Mouse (Mus musculus): ENCODE measurements around the gene Mslnl. TPM values are rescaled to one million over a fixed set of nuclear protein-coding genes. Genes with fewer than 3 reads are reported as not detected.

Gene Mslnl
- total and polyA plus RNA-seq, 2 experiments from 2014 or later = not detected

- Histone ChIP-seq H3K36me3 (replicated peaks; ENCODE audit: control insufficient read depth, insufficient read depth, low read length) (peaks cover 14% of the 10 kb centered on the region; the same call in 1 of the 2 replicates), H3K9me3 (replicated peaks; ENCODE audit: control insufficient read depth, low read length) (no peaks in the 10 kb centered on the region), H3K27me3 (ENCODE audit: control insufficient read depth, insufficient read depth, low read length) (no peaks in the 10 kb centered on the region), H3K4me1 (ENCODE audit: control insufficient read depth, insufficient read depth) (peaks cover 22% of the 10 kb centered on the region; the same call in 1 of the 2 replicates), H3K4me3 (ENCODE audit: low read depth, low read length) (peak within 1 kb of the TSS; percentile 83), H3K27ac (ENCODE audit: low read depth) (peak within 1 kb of the TSS; percentile 92), H3K4me2 (ENCODE audit: low read depth, low read length) (peak within 1 kb of the TSS; percentile 91), H3K9ac (replicated peaks; ENCODE audit: low read depth, low read length) (peak within 1 kb of the TSS; percentile 81)
- WGBS = under 1% methylated on average over 14 of the region's 14 CpGs
- DNase-seq (ENCODE audit: low spot score) (peak; percentile 78), ATAC-seq (ENCODE audit: insufficient read depth, low read depth) (peak; percentile 74)
- TF ChIP-seq EP300 (IDR thresholded peaks at IDR 0.05; ENCODE audit: low read depth) (no peak), CTCF (IDR thresholded peaks at IDR 0.05; ENCODE audit: low read depth) (no peak)
These were observed 56.8 kb downstream of the Mslnl start, which contains the start of gene Fam173a for GRCm38 (mm10) chr17:25792615-25793014. Gene Fam173a, minus strand, starts transcription at chr17:25792901.

GRCm38 (mm10) chr17:25794197-25794596 is 58.4 kb downstream of the Mslnl start:
- Histone ChIP-seq H3K9me3 (replicated peaks; ENCODE audit: control insufficient read depth, low read length) (no peaks in the 10 kb centered on the region), H3K36me3 (replicated peaks; ENCODE audit: control insufficient read depth, insufficient read depth, low read length) (peaks cover 9% of the 10 kb centered on the region; the same call in 1 of the 2 replicates), H3K27me3 (ENCODE audit: control insufficient read depth, insufficient read depth, low read length) (no peaks in the 10 kb centered on the region), H3K9ac (replicated peaks; ENCODE audit: low read depth, low read length) (no peak overlapping the region), H3K4me2 (ENCODE audit: low read depth, low read length) (no peak overlapping the region), H3K4me1 (ENCODE audit: control insufficient read depth, insufficient read depth) (peaks cover 22% of the 10 kb centered on the region; the same call in 1 of the 2 replicates), H3K27ac (ENCODE audit: low read depth) (no peak overlapping the region), H3K4me3 (ENCODE audit: low read depth, low read length) (no peak overlapping the region)
- DNase-seq (ENCODE audit: low spot score) = no peak
- WGBS = 74% methylated on average over 13 of the region's 13 CpGs
- TF ChIP-seq EP300 (IDR thresholded peaks at IDR 0.05; ENCODE audit: low read depth) (no peak), CTCF (IDR thresholded peaks at IDR 0.05; ENCODE audit: low read depth) (no peak)
- no peak for ATAC-seq (ENCODE audit: insufficient read depth, low read depth)

- no peak for DNase-seq (ENCODE audit: low spot score)
- H3K27ac ChIP-seq (ENCODE audit: low read depth) = no peak overlapping the region
- no peaks in the 10 kb centered on the region for H3K27me3 ChIP-seq (ENCODE audit: control insufficient read depth, insufficient read depth, low read length)
- TF ChIP-seq CTCF (IDR thresholded peaks at IDR 0.05; ENCODE audit: low read depth) (no peak), EP300 (IDR thresholded peaks at IDR 0.05; ENCODE audit: low read depth) (no peak)
- WGBS = 91% methylated on average over 17 of the region's 17 CpGs
- H3K9me3 ChIP-seq (replicated peaks; ENCODE audit: control insufficient read depth, low read length) = no peaks in the 10 kb centered on the region
- no peak overlapping the region for H3K9ac ChIP-seq (replicated peaks; ENCODE audit: low read depth, low read length)
- no peak for ATAC-seq (ENCODE audit: insufficient read depth, low read depth)
- 0 out of 2 replicates have a peak, but pooled peaks cover 2% of the 10 kb centered on the region for H3K36me3 ChIP-seq (replicated peaks; ENCODE audit: control insufficient read depth, insufficient read depth, low read length)
- peaks cover 22% of the 10 kb centered on the region; the same call in 1 of the 2 replicates for H3K4me1 ChIP-seq (ENCODE audit: control insufficient read depth, insufficient read depth)
- H3K4me3 ChIP-seq (ENCODE audit: low read depth, low read length) = no peak overlapping the region
- no peak overlapping the region for H3K4me2 ChIP-seq (ENCODE audit: low read depth, low read length)
These were observed 59.2 kb downstream of the Mslnl start for GRCm38 (mm10) chr17:25794998-25795397.

GRCm38 (mm10) chr17:25795609-25796092 is 59.8 kb downstream of the Mslnl start, which contains the start of gene AC134908.4:
Gene AC134908.4, minus strand, starts transcription at chr17:25795659.
- no peak for DNase-seq (ENCODE audit: low spot score)
- Histone ChIP-seq H3K27ac (ENCODE audit: low read depth) (no peak within 1 kb of the TSS), H3K4me3 (ENCODE audit: low read depth, low read length) (peak within 1 kb of the TSS; percentile 94), H3K9me3 (replicated peaks; ENCODE audit: control insufficient read depth, low read length) (no peaks in the 10 kb centered on the region), H3K4me1 (ENCODE audit: control insufficient read depth, insufficient read depth) (peaks cover 22% of the 10 kb centered on the region; the same call in 1 of the 2 replicates), H3K4me2 (ENCODE audit: low read depth, low read length) (peak within 1 kb of the TSS; percentile 91), H3K9ac (replicated peaks; ENCODE audit: low read depth, low read length) (peak within 1 kb of the TSS; percentile 61), H3K27me3 (ENCODE audit: control insufficient read depth, insufficient read depth, low read length) (no peaks in the 10 kb centered on the region), H3K36me3 (replicated peaks; ENCODE audit: control insufficient read depth, insufficient read depth, low read length) (no peaks in the 10 kb centered on the region)
- 44% methylated on average over 6 of the region's 6 CpGs for WGBS
- ATAC-seq (ENCODE audit: insufficient read depth, low read depth) = no peak
- TF ChIP-seq CTCF (IDR thresholded peaks at IDR 0.05; ENCODE audit: low read depth) (no peak), EP300 (IDR thresholded peaks at IDR 0.05; ENCODE audit: low read depth) (no peak)

- Histone ChIP-seq H3K4me2 (ENCODE audit: low read depth, low read length) (peak overlapping the region; percentile 91), H3K4me3 (ENCODE audit: low read depth, low read length) (peak overlapping the region; percentile 94), H3K9ac (replicated peaks; ENCODE audit: low read depth, low read length) (peak overlapping the region; percentile 61), H3K4me1 (ENCODE audit: control insufficient read depth, insufficient read depth) (peaks cover 22% of the 10 kb centered on the region; the same call in 1 of the 2 replicates), H3K27me3 (ENCODE audit: control insufficient read depth, insufficient read depth, low read length) (no peaks in the 10 kb centered on the region), H3K9me3 (replicated peaks; ENCODE audit: control insufficient read depth, low read length) (no peaks in the 10 kb centered on the region), H3K36me3 (replicated peaks; ENCODE audit: control insufficient read depth, insufficient read depth, low read length) (no peaks in the 10 kb centered on the region), H3K27ac (ENCODE audit: low read depth) (no peak overlapping the region)
- TF ChIP-seq EP300 (IDR thresholded peaks at IDR 0.05; ENCODE audit: low read depth) (no peak), CTCF (IDR thresholded peaks at IDR 0.05; ENCODE audit: low read depth) (no peak)
- DNase-seq (ENCODE audit: low spot score) = no peak
- ATAC-seq (ENCODE audit: insufficient read depth, low read depth) = no peak
- WGBS = 4% methylated on average over 37 of the region's 37 CpGs
These were observed 60.4 kb downstream of the Mslnl start for GRCm38 (mm10) chr17:25796211-25796771.

Data from heart, postnatal 0 days (tissue).